Mouse (Mus musculus): ENCODE results near the gene Pik3cb. TPM values are rescaled to one million over a fixed set of nuclear protein-coding genes. Genes with fewer than 3 reads are reported as not detected.

The Pik3cb gene
- polyA plus RNA-seq, 1 experiment from 2014 or later: 2.3 TPM

DNA sequence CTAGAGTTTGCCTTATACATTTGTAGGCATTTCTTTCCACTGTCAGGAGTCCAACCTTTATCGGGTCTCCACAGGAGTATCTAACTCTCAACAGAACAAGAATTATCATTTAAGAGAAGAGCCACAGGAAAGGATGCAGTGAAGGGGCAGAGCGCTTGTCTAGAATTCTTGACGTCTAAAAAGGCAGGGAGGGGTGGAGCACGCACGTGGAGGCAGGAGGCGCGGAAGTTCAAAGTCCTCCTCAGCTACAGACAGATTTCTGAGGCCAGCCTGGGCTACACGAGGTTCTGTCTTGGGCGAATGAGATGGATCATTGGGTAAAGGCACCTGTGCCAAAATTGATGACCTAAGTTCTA, 23.7 kb upstream of the Pik3cb start:
- no peak for ATAC-seq (ENCODE audit: low FRiP score, low read depth)
- Histone ChIP-seq H3K27ac (no peak overlapping the region), H3K9me3 (no peaks in the 10 kb centered on the region), H3K4me2 (replicated peaks) (no peak overlapping the region; the same call in 1 of the 2 replicates), H3K27me3 (replicated peaks) (no peaks in the 10 kb centered on the region), H3K9ac (no peak overlapping the region), H3K36me3 (no peaks in the 10 kb centered on the region), H3K4me3 (no peak overlapping the region), H3K4me1 (peaks cover 12% of the 10 kb centered on the region)
- 59% methylated on average over 9 of the region's 9 CpGs for WGBS

DNA sequence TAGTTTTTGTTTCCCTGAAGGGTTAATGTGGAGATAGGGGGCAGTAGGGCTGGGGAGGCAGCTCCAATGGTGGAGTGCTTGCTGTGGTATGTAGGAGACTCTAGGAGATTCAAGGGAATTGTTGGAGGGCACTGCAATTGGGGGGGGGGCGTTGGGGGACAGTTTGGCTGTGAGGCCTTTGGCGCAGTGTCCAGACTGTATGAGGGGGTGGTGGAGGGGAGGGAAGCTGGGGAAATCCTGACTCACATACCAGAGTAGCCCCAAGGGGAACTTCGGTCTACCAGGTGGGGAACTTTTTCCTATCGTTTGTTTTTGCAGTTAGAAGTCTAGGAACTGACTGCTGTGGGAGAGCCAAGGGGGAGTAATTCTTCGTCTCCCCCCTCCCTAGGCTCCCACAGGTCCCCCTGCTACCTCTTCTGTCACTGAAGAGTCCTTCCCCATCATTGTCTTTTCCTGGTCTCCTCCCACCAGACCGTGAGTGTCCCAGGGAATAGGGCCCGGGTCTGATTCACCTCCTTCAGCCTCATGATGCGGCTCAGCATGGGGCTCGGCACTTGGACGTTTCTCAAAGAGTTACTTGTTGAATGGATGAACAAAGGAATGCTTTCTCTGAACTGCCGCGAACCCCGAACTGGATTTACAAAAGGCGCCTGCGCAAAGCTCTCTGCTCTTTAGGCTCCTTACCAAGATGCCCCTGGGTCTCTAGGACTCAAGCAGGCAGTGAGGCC, 23.2 kb upstream of the Pik3cb start:
- Histone ChIP-seq H3K4me2 (replicated peaks) (peak overlapping the region; percentile 38), H3K27me3 (replicated peaks) (no peaks in the 10 kb centered on the region), H3K9me3 (no peaks in the 10 kb centered on the region), H3K4me1 (peaks cover 12% of the 10 kb centered on the region), H3K4me3 (no peak overlapping the region), H3K9ac (no peak overlapping the region), H3K27ac (no peak overlapping the region), H3K36me3 (no peaks in the 10 kb centered on the region)
- 10% methylated on average over 15 of the region's 15 CpGs for WGBS
- ATAC-seq (ENCODE audit: low FRiP score, low read depth): peak; percentile 56

DNA sequence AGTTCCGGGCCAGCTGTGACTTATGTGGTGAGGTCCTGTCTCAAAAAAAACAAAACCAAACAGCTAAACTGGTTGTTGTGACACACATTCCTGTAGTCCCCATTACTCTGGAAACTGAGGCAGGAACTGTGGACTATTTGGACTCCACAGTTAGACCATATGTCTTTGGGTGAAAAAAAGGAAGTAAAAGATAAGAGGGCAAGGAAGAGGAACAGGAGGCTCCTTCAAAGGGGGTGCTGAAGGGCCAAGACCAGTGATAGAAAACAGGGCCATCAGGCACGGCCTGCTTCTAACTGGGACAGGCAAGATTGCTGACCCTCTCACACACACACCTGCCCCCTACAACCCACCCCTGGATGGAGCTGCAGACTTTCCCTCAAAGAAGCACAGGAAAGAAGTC, 22.4 kb upstream of the Pik3cb start:
- no peak for ATAC-seq (ENCODE audit: low FRiP score, low read depth)
- Histone ChIP-seq H3K27ac (no peak overlapping the region), H3K27me3 (replicated peaks) (no peaks in the 10 kb centered on the region), H3K9ac (no peak overlapping the region), H3K9me3 (no peaks in the 10 kb centered on the region), H3K4me1 (peaks cover 12% of the 10 kb centered on the region), H3K4me2 (replicated peaks) (no peak overlapping the region), H3K36me3 (no peaks in the 10 kb centered on the region), H3K4me3 (no peak overlapping the region)
- 89% methylated on average over 2 of the region's 2 CpGs for WGBS

DNA sequence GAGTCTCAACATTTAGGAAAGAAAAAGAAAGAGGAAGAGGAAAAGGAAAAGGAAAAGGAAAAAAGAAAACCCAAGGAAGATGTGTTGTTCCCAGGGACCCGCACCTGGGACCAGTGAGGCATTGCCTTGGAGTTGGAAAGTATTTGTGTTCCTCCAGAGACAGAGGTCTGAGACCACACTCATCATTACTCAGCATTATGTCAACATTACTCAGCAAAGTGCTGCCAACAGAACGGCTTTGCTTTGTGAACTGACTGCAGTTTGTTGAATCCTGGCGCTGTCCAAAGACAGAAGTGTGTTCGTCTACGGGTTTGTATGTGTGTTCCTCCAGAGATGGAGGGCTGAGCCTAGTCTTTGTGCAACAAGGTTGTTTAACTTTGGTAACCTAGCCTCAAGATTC, 20.4 kb upstream of the Pik3cb start:
- no peak overlapping the region for H3K4me2 ChIP-seq (replicated peaks)
- H3K4me3 ChIP-seq: no peak overlapping the region
- WGBS: 92% methylated on average over 5 of the region's 5 CpGs
- no peaks in the 10 kb centered on the region for H3K27me3 ChIP-seq (replicated peaks)
- H3K27ac ChIP-seq: no peak overlapping the region
- ATAC-seq (ENCODE audit: low FRiP score, low read depth): no peak
- peaks cover 12% of the 10 kb centered on the region for H3K4me1 ChIP-seq
- no peak overlapping the region for H3K9ac ChIP-seq
- H3K36me3 ChIP-seq: no peaks in the 10 kb centered on the region
- no peaks in the 10 kb centered on the region for H3K9me3 ChIP-seq

DNA sequence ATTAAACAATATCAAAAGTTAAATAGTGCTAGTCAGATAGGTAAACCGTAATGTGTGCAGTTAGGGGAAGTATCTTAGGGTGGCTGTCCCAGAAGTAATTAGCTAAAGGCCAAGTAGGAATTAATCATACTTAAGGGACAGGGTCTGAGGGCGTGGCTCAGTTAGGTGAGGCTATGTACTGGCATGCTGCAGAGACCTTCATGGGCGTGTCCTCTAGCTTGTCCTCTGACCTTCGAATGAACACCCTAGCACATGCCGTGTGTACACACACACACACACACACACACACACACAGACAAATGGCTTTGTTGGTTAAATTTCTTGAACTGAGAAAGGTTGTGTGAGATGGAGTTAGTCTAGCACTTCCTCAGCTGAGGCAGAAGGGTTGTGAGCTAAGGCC, 19.5 kb upstream of the Pik3cb start:
- H3K27me3 ChIP-seq (replicated peaks): no peaks in the 10 kb centered on the region
- peaks cover 12% of the 10 kb centered on the region for H3K4me1 ChIP-seq
- H3K36me3 ChIP-seq: no peaks in the 10 kb centered on the region
- H3K4me2 ChIP-seq (replicated peaks): no peak overlapping the region
- ATAC-seq (ENCODE audit: low FRiP score, low read depth): no peak
- H3K9ac ChIP-seq: no peak overlapping the region
- H3K4me3 ChIP-seq: no peak overlapping the region
- 90% methylated on average over 5 of the region's 5 CpGs for WGBS
- H3K27ac ChIP-seq: no peak overlapping the region
- no peaks in the 10 kb centered on the region for H3K9me3 ChIP-seq

DNA sequence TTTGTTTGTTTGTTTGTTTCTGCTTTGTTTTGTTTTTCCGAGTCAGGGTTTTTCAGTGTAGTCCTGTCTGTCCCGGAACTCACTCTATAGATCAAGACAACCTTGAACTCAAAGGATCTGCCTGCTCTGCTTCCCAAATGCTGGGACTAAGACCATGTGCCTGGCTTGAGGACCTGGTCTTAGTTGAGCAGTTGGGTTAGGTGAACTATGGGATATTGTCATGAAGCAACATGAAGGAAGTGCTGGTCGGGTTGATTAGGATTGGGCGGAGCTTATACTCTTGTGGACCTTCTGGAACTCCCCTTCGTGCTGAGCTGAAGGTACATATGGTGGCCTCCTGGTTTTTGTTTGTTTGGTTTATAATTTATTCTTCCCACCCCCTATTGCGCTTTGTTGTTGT, 18.3 kb upstream of the Pik3cb start:
- ATAC-seq (ENCODE audit: low FRiP score, low read depth): no peak
- no peak overlapping the region for H3K4me3 ChIP-seq

DNA sequence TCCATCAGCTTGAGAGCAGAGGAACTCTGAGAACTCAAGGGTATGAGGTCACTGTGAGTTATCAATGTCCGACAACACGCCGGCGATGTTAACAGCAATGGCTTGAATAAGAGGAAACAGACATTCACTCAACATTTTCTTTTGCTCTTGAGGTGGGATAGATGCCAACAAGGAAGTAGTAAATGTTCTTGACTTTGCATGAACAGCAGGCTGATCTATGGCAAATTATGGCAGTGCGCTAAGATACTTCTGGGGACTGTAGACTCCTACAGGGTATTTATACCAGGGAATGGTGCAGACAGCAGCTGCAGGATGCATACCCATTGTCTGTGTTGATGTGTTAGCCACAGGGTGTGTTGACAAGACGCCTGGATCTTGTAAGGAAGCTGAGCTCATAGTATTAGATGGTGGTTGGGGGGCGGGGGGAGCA, 17.8 kb upstream of the Pik3cb start:
- no peak for ATAC-seq (ENCODE audit: low FRiP score, low read depth)

More for the DNA sequence above, 18.3 kb upstream of the Pik3cb start:
- Histone ChIP-seq H3K27me3 (replicated peaks) (no peaks in the 10 kb centered on the region), H3K9me3 (no peaks in the 10 kb centered on the region), H3K36me3 (no peaks in the 10 kb centered on the region), H3K9ac (no peak overlapping the region), H3K27ac (no peak overlapping the region), H3K4me1 (peaks cover 9% of the 10 kb centered on the region), H3K4me2 (replicated peaks) (no peak overlapping the region)
- 91% methylated on average over 6 of the region's 6 CpGs for WGBS

DNA sequence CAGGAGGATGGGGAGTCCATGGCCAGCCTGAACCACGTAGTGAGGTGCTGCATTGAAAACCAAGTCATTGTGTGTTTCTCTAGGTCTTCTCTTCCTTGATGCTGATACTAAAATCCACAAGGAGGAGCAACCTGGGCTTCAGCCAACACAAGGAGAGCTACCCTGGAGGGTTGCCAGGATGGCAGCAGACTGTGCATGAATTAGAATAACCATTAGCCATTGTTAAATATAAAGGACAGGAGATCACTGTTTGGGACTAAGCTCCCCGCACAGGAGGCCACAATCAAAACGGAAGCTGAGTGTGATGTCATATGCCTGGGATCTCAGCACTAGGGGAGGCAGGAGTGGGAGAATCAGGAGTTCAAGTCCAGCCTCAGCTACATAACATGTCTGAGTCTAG, 13.2 kb upstream of the Pik3cb start:
- ATAC-seq (ENCODE audit: low FRiP score, low read depth): no peak

More for the DNA sequence above, 17.8 kb upstream of the Pik3cb start:
- H3K27me3 ChIP-seq (replicated peaks): no peaks in the 10 kb centered on the region
- H3K4me3 ChIP-seq: no peak overlapping the region
- no peak overlapping the region for H3K9ac ChIP-seq
- H3K27ac ChIP-seq: no peak overlapping the region
- WGBS: 81% methylated on average over 7 of the region's 7 CpGs
- peaks cover 9% of the 10 kb centered on the region; the same call in 1 of the 2 replicates for H3K4me1 ChIP-seq
- no peaks in the 10 kb centered on the region for H3K9me3 ChIP-seq
- H3K4me2 ChIP-seq (replicated peaks): no peak overlapping the region
- H3K36me3 ChIP-seq: no peaks in the 10 kb centered on the region

DNA sequence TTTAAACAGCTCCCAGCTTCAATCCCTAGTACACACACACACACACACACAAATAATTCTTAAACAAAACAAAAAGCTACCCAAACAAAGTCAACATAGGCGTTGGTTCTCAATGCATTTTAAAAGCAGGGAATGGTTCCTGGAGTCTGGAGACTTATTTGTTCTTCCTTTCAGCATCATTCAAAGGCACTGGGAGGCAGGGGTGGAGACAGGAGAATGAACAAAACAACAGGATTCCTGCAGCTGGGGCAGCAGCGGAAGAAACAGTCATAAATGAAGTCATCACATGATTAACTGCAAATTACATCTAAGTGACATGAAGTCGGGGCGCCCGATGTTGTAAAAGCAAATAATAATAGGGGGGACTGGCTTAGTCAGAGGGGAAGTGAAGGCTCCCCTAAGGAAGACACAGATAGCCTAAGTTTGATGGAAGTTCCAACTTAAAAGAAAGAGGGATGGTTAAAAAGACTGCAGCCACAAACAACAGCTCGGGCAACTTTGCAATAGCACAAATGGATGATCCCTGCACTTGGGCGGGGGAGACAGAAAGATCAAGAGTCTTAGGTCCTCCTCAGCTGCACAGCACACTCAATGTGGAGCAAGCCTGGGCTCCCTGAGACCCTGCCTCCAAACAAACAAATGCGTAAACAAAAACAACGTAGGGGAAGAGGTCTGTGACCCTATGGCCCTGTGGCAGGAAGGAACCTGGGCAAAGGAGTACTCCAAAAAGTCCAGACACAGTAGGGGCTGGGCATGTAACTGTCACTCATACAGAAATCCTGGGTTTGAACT, 12.5 kb upstream of the Pik3cb start:
- Histone ChIP-seq H3K27ac (no peak overlapping the region), H3K4me3 (no peak overlapping the region), H3K9ac (no peak overlapping the region), H3K4me2 (replicated peaks) (no peak overlapping the region), H3K36me3 (no peaks in the 10 kb centered on the region), H3K9me3 (no peaks in the 10 kb centered on the region), H3K4me1 (0 out of 2 replicates have a peak, but pooled peaks cover 8% of the 10 kb centered on the region), H3K27me3 (replicated peaks) (no peaks in the 10 kb centered on the region)
- WGBS: 15% methylated on average over 9 of the region's 9 CpGs
- ATAC-seq (ENCODE audit: low FRiP score, low read depth): no peak

More for the DNA sequence above, 13.2 kb upstream of the Pik3cb start:
- 0 out of 2 replicates have a peak, but pooled peaks cover 8% of the 10 kb centered on the region for H3K4me1 ChIP-seq
- no peak overlapping the region for H3K4me3 ChIP-seq
- no peak overlapping the region for H3K4me2 ChIP-seq (replicated peaks)
- H3K36me3 ChIP-seq: no peaks in the 10 kb centered on the region
- no peak overlapping the region for H3K27ac ChIP-seq
- H3K27me3 ChIP-seq (replicated peaks): no peaks in the 10 kb centered on the region
- H3K9me3 ChIP-seq: no peaks in the 10 kb centered on the region
- WGBS: 26% methylated on average over 3 of the region's 3 CpGs
- H3K9ac ChIP-seq: no peak overlapping the region

DNA sequence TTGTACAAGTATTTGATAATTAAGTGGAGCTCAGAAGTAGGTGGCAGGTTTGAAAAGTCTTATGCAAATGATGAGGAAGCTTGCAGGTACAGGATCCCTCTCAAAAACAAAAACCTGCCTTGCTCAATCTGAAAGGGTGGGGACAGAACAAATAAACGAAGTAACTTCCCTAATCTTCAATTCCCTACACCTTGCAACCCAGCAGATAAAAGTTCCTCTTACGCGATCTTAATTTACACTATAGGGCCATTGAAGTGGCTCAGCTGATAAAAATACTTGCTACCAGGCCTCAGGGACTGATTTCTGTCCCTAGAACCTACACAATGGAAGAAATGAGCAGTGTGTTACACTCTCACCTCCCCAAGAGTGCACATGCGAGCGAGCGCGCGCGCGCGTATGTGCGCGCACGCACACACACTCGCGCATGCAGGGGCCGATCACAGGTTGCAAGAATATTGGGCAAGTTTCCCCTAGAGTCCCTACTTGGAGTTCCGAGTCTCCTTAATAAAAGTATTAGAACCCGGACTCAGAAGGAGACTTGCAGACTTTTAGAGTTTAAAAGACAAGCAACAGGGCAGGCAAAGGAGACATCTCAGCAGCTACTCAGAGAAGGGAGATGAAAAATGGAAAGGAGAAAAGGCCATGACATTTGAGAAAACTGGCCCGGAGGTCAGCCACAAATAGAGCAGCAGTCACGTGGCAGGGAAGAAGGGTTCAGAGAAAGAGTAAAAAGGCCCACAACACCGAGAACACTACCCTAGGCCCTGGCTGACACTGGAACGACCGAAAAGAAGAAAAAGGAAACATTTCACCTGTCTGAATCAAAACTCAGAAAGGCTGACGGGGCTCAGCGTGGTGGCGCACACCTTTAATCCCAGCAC, 6.7 kb upstream of the Pik3cb start:
- no peaks in the 10 kb centered on the region for H3K36me3 ChIP-seq
- H3K4me3 ChIP-seq: no peak overlapping the region
- H3K4me2 ChIP-seq (replicated peaks): no peak overlapping the region
- H3K9me3 ChIP-seq: no peaks in the 10 kb centered on the region
- H3K9ac ChIP-seq: no peak overlapping the region
- H3K27me3 ChIP-seq (replicated peaks): no peaks in the 10 kb centered on the region
- 89% methylated on average over 27 of the region's 27 CpGs for WGBS
- no peak overlapping the region for H3K27ac ChIP-seq
- ATAC-seq (ENCODE audit: low FRiP score, low read depth): no peak
- no peaks in the 10 kb centered on the region for H3K4me1 ChIP-seq

DNA sequence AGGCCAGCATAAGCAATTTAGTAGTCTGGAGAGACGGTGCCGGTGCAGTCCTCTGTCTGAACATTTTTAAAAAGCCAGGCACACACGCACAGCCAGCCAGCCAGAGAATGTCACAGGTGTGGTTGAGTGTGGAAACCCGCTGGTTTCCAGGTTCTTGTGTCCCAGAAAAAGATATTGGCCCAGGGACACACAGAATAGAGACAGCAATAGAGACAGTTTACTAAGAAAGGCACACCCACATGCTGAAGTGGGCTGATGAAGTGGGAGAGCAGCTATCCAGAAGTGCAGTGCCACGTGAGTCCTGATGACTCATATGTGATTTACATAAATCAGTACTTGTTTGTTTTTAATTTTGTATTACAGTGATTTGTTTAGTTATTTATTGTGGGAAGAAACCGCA, 5.3 kb upstream of the Pik3cb start:
- Histone ChIP-seq H3K4me2 (replicated peaks) (no peak overlapping the region), H3K27me3 (replicated peaks) (no peaks in the 10 kb centered on the region; the same call in 1 of the 2 replicates), H3K36me3 (no peaks in the 10 kb centered on the region), H3K9me3 (no peaks in the 10 kb centered on the region), H3K9ac (no peak overlapping the region), H3K4me3 (no peak overlapping the region), H3K27ac (no peak overlapping the region), H3K4me1 (no peaks in the 10 kb centered on the region)
- WGBS: 60% methylated on average over 6 of the region's 6 CpGs
- ATAC-seq (ENCODE audit: low FRiP score, low read depth): no peak

DNA sequence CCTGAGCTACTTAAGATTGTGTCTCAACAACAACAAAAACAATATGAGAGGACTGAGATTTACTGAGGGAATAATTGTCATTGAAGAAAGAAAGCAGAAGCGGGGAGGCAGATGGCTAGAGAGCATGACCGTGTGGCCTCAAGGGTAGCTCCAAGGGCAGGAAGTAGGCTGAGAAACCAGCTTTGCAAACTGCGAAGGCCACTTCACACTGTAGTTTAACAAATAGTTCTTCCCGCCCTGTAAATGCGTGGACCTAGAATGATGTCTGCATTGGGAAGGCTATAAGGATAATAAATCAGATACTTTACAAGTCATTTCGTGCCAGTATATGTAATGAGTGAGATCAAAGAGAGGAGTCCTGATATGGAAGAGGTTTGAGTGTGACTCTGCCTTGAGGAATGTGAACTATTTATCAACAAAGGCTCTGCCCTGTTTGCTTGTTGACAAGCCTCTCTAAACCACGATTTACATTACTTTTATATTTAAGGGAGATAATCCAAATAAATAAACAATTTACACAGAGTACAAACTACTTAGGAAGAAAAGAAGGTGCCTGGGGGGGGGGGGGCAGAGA, 4.1 kb upstream of the Pik3cb start:
- 61% methylated on average over 7 of the region's 7 CpGs for WGBS
- Histone ChIP-seq H3K4me3 (no peak overlapping the region), H3K27ac (no peak overlapping the region), H3K9ac (no peak overlapping the region), H3K27me3 (replicated peaks) (no peaks in the 10 kb centered on the region; the same call in 1 of the 2 replicates), H3K4me2 (replicated peaks) (no peak overlapping the region), H3K9me3 (no peaks in the 10 kb centered on the region), H3K4me1 (no peaks in the 10 kb centered on the region), H3K36me3 (no peaks in the 10 kb centered on the region)
- ATAC-seq (ENCODE audit: low FRiP score, low read depth): no peak

Data from neural tube, embryonic 12.5 days (tissue).